Mouse (Mus musculus): ENCODE measurements around the gene Ror1.

Ror1 gene

GRCm38 (mm10) chr4:100251270-100251669, 155.7 kb downstream of the Ror1 start:
- DNase-seq (ENCODE audit: low read depth, low spot score) = no peak

GRCm38 (mm10) chr4:100252050-100252449, 156.5 kb downstream of the Ror1 start:
- no peak for DNase-seq (ENCODE audit: low read depth, low spot score)

DNA sequence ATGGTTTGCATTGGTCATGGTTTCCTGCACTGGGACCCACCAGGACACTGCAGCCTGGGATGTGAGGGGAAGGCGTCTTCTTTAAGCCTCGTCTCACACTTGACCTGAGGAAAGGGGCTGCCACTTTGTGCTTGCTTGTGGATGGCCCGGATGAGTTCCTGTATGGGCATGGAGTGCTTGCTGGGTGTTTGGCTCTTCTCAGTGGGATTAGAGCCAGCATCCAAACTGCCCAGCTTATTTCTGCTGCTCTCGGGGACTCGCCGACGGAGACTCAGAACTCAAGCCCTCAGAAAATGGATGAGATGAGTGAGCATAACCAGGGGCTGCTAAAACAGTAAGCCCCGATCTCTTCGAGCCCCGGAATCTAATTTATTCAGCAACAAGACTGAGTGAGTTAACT, 157.1 kb downstream of the Ror1 start:
- no peak for DNase-seq (ENCODE audit: low read depth, low spot score)

DNA sequence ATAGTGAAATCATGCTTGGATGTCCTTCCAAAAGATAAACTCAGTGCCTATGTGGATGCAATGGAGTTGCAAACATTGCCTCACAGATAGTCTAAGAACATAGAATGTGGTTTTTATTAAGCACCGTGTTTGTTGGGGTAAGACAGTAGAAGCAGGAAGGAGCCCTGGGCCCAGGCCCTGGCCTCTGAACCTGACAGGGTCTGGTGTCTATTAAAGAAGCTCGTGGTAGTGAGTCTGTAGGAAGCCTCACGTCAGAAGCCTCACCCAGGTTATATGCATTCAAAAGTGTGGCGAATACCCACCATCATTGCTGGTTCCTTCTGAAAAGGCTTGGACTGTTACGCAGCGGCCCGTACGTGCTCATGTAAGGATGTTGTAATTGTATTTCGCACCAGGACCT, 157.8 kb downstream of the Ror1 start:
- no peak for DNase-seq (ENCODE audit: low read depth, low spot score)

DNA sequence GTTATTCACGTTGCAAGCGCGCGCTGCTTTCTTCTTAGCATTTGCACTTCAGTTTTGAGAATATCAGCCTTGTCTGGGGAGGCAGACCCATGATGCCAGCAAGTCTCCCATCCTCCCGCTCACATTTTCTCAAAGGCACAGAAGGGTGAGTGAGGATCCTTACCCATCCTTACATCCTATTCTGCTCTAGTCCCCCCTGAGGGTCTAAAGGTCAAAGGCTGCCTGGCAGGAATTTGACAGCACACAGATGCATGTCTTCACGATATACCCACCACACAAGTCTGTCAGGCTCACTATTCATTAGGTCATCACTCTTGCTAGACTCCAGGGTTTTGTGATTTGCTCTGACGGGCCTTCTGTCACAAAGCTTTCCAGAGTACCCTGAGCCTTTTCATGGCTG, 158.2 kb downstream of the Ror1 start:
- no peak for DNase-seq (ENCODE audit: low read depth, low spot score)

- no peak for DNase-seq (ENCODE audit: low read depth, low spot score)
Measured at GRCm38 (mm10) chr4:100258462-100258861, 162.9 kb downstream of the Ror1 start.

DNA sequence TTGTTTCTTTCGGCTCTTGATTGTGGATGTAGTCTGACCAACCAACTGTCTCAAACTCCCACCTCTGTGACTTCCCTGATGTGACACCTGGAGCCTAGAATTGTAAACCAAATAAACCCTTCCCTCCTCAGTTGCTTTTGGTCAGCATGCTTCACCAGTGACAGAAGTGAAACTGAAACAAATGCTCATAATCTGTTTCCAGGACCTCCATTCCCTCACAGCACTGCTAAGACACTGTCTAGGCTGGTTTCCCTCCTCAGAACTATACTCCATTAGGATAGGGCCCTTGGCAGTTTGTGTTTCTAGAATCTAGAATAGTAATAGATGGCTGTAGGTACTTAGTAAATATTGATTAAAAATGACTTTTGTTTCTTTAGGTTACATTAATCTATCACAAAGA, 168.3 kb downstream of the Ror1 start:
- no peak for DNase-seq (ENCODE audit: low read depth, low spot score)

- no peak for DNase-seq (ENCODE audit: low read depth, low spot score)
Measured at GRCm38 (mm10) chr4:100271059-100271735, 175.6 kb downstream of the Ror1 start.

GRCm38 (mm10) chr4:100271736-100272127, 176.1 kb downstream of the Ror1 start:
- no peak for DNase-seq (ENCODE audit: low read depth, low spot score)

- DNase-seq (ENCODE audit: low read depth, low spot score) = no peak
Measured at GRCm38 (mm10) chr4:100273356-100273755, 177.8 kb downstream of the Ror1 start.

GRCm38 (mm10) chr4:100273807-100274480, 178.4 kb downstream of the Ror1 start:
- DNase-seq (ENCODE audit: low read depth, low spot score) = no peak

DNA sequence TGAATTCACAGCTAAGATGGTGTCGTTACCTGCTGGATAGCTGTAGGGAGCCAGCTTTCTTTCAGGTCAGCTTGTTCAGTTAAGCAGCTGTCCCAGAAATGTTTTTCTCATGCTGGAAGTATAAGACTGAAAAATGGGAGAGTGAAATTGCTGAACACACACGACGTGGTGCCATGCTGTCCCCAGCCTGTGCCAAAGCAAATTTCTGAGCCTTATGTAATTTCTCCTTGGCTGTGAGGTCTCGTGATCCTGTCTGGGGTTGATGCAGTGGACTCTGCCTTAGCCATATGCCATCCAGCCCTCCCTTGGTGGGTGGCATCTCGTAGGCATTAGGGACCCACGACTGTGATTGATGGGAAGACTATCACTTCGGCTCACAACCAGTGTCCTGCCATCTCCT, 180.9 kb downstream of the Ror1 start:
- no peak for DNase-seq (ENCODE audit: low read depth, low spot score)

DNA sequence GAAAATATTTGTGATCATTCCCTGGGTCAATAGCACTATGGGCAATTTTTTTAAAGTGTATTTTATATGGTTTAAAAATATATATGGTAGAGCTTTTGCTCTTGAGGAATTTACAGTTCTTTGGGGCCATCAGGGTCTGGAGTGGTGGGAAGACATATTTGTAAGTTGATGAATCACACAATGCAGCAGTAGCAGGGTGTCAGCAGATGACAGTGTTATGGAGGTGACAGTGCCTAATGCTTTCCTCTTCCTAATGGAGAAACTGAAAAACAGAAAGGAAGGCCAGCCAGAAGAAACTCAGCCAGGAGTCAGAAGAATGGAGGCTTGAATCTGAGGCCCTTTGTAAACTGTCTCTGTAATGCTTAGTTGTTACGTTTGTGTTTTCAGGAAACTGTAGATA, 181.4 kb downstream of the Ror1 start:
- no peak for DNase-seq (ENCODE audit: low read depth, low spot score)

- DNase-seq (ENCODE audit: low read depth, low spot score) = no peak
Measured at GRCm38 (mm10) chr4:100283171-100283880, 187.7 kb downstream of the Ror1 start.

DNA sequence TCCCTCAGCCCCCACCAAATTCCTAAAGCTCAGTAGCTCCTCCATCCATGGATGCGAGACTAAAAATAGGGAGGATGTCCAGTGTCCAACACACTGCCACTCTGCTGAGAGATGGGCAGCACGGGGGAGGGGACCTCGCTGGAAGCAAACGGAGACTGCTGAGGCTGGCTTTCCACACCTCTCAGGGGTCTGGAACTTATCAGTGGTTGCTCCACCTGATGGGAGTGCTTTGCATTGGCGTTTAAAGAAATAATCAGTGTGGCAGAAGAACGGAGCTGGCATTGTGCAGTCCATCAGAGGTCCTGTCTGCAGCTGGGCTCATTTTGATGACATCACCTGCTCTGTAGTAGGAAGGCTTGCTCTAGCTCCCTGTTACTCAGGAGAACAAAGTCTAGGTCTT, 188.9 kb downstream of the Ror1 start:
- no peak for DNase-seq (ENCODE audit: low read depth, low spot score)

DNA sequence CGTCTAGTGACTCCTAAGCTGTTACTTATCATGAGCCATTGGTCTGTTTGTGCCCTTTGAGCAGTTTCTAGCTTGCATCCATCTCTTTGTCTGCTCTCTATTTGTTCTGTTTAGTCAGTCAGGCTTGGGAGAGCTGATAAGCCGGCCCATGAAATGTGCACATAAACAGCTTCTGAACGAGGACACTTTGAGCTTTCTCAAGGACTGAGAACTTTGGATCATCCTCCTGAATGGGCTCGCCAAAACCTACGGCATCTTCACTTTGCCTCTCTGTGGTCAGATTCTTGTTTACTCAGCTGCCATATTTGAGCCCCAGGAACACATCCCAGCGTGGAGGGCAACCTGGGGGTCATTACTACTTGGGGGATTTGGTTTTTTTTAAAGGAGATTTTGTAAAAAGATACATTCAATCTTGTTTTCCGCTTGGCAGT, 190.5 kb downstream of the Ror1 start:
- peak; percentile 22 for DNase-seq (ENCODE audit: low read depth, low spot score)

DNA sequence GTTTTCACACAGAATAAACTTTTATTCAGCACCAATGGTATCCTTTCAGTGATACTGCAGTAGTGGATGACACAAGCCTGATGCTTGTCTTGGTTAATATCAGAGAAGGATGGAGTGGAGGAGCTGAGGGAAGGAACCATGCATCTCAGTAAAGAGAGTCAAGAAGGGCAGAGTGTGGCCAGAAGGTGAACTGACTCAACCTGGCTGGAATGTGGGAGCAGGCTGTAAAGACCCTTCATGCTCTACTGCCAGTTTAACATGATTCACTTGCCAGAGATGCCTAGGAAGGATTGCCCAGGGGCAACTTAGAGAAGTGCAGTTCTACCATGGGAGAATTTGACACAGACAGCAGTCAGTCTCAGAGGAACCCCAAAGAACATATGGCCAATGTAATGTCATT, 191.2 kb downstream of the Ror1 start:
- DNase-seq (ENCODE audit: low read depth, low spot score) = no peak

GRCm38 (mm10) chr4:100287829-100288228, 192.2 kb downstream of the Ror1 start:
- no peak for DNase-seq (ENCODE audit: low read depth, low spot score)

- DNase-seq (ENCODE audit: low read depth, low spot score) = no peak
Measured at GRCm38 (mm10) chr4:100291015-100291651, 195.5 kb downstream of the Ror1 start.

DNA sequence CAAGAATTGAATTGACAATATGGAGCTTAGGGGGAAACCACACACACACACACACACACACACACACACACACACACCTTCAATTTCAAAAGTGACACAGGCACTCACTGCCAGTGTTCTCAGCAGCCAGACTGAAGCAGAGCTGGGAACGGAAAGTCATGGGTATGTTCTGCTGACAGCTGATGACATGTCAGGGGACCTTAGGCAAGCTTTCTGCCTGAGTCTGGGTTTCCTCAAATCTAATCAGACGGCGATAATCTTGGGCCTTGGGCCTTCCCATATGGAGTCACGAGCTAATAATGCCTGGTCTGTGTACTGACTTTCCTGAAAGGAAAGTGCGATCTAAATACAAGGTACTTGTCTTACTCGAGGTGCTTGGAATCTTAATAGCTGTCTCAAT, 202.1 kb downstream of the Ror1 start:
- no peak for DNase-seq (ENCODE audit: low read depth, low spot score)

DNA sequence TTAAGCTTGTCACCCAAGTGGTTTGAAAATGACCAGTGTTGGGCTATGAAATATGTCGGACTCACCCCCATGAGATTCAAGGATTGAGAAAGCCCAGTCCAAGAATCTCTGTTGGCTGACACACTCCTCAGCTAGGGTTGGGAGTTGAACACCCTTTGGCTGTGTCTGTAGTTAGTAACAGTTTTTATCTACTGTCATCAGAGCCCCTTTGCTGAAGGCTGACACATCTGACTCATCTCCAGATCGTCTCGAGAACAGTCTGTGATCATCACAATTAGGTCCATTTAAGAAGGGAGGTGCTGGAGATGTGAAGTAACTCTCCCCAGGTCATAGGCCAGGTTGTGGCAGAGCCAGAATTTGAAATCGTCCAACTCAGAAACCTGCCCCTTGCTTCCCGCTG, 203.0 kb downstream of the Ror1 start:
- DNase-seq (ENCODE audit: low read depth, low spot score) = no peak

- no peak for DNase-seq (ENCODE audit: low read depth, low spot score)
Measured at GRCm38 (mm10) chr4:100300171-100300570, 204.6 kb downstream of the Ror1 start.
